Mouse (Mus musculus) 3T3-L1 (cell line): Measurements from ENCODE around the gene Cnpy1.
A peak's percentile ranks its signal among the peaks of the same experiment; 100 is the strongest.

Source experiments
- DNase-seq: peaks from one replicate; pipeline ENCODE4 v3.0.0-alpha.2; 2015; ENCODE audit warnings: low read depth, low spot score

Cnpy1 gene

DNA sequence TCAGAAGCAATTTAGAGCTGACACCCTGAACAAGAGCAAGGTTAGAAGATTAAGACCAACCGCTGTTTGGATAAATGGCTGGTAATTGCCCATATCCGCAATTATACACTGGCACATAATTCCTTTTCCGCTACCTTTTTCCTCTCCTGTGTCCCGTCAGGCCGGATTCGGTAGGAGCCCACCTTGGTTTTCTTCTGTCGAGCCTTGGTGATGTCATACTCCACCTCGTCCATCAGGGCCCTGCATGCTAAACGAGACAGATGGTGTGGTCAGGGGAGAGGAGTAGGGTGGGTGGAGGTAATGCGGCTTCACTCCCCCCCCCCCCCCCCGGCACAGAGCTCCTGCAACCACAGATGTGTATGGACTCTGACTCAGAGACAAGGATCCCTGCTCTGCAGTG, at the start of gene Cnpy1:
TSS of gene Cnpy1 (minus strand) at position 233 of the 400 bp plus-strand sequence.
- DNase-seq: no peak

DNA sequence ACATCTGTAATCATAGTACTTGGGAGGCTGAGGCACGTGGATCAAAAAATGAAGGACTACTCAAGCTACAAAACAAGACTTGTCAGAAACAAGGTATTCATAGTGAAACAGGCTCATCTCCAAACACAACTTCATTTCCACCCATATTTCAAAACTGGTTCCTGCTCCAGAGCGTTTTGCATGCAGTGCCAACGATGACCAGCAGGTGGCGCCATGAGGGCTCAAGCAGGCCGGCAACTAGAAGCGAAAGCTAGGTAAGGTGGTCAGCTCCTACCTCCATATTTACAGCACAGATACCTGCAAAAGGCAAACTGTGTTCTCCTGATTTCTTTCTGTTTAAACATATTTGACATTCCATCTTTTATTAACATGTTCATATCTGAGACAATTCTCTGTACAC, 48.4 kb upstream of the Cnpy1 start:
- DNase-seq: peak; percentile 82

DNA sequence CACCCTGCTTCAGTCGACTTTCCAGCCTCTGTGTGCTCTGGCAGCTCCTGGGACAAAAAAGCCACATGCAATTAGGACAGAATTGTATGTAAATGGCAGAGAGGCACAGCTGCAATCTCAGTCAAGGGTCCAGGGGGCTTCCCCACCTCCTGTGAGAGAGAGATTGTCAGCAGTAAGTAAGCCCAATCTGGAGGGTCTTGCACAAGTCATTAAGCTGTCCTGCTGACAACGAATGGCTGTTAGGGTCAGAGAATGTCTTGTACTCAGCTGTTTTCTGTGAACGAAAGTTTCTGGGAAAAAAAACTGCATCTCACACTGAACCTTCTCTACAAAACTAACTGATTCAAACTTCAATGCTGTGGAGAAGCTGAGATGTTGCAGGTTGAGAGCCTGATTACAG, 46.7 kb upstream of the Cnpy1 start:
- no peak for DNase-seq

DNA sequence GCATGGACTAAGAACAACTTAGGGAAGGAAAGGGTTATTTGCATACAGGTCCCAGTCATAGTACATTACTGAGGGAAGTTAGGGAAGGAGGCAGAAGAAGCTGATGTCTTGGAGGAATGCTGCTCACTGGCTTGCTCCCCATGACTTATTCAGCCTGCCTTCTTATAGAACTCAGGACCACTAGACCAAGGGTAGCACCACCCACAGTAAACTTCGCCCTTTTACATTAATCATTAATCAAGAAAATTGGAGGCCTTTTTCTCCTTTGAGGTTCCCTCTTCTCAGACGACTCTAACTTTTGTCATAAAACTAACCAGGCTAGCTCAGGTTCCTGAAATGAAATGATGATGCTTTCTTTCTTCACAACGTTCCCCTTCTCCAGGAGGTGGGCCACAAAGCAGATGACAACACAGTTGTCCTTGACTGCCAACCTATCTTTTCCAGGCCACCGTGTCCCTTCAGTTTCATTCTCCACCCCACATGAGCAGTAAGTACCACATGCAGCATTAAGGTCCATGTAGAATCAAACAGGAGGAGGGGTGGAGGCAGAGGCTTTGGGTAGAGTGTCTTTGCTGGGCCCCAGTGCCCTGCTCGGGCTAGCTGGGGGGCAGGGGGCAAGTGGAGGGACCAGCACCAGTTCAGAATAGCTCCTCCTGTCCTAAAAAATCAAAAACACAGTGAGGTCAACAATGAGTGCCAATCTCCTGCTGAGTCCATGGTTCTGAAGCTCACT, 45.7 kb upstream of the Cnpy1 start:
- DNase-seq: no peak

DNA sequence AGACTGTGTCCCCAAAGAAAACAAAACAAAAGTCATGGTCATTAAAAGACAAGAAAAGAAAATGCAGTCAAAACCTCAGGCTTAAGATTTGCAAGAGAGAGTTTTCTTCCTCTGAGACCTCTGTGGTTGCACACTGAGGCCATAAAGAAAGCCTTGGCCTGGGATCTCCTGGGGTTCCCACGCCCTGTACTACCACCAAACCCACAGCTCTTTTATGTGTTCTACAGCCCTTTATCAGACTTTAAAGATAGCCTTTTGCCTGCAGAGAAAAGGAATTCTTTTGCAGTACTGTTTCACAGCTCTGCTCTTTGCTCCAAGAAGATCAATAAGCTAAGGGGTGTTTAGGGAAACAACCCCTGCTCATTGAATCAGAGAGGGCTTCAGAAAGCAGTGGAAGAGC, 45.0 kb upstream of the Cnpy1 start:
- no peak for DNase-seq

DNA sequence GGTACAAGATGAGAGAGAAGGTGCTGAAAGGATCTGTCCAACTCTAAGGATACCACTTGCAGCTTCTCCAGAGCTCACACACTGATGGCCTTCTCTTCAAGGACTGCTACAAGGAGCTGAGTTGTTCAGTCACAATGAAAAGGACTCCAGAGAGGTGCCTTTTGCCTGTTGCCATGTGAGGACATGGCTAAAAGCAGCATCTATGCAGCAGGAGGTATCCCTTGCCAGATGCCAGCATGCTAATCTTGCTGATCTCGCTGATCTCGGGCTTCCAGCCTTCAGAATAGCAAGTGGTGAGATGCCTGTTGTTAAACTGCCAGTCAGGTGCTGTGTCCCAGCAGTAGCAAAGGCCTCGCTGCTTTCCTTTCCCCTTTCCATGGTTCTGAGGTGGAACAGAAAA, 43.5 kb upstream of the Cnpy1 start:
- DNase-seq: no peak

DNA sequence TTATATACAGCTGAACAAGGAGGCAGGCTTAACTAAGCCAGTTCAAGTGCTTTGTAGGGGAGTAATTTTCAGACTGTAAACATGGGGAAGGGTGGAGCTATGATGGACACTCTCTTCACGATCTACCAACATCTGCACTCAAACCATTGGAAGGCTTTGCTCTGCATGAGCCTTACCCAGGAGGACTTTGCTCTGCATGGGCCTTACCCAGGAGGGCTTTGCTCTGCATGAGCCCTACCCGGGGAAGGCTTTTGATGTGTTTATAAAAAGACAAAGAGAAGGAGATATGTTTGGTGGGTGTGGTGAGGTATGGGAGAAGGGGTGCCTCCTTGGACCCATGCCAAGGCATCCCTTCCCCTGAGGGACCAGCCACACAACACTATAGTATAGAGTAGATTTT, 31.7 kb upstream of the Cnpy1 start:
- no peak for DNase-seq

DNA sequence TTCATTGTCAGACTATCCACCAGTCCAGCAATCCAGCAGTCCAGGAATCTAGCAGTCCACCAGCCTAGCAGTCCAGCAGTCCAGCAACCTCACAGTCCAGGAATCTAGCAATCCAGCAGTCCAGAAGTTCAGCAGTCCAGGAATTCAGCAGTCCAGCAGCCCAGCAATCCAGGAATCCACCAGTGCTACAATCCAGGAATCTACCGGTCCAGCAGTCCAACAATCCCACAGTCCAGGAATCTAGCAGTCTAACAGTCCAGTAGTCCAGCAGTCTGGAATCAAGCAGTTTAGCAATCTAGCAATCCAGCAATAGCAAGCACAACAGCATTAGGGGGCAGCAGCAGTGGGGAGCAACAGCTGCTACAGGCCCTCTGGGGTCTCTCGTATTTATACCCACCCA, 27.2 kb upstream of the Cnpy1 start:
- no peak for DNase-seq

DNA sequence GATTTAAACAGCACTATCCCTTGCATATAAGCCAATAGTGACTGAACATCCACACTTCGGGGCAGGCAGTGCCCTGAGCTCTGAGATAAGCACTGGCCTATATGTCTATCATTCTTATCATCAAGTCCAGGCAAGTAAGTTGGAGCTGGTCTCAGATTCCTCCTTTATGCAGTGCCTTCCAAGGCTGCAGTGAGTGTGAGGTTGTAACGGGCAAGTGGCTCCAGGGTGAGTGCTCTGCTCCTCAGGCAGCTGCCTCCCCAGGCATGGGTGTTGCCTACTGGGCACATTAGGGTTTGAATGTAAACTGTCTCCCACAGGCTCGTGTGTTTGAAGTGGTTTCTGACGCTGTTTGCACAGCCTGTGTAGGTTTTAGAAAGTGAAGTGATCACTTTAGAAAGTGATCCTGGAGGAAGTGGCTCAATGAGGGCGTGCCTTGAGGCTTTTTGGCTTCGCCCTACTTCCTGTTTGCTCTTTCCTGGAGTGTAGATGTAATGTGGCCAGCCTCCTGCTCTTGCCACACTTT, 23.9 kb upstream of the Cnpy1 start:
- no peak for DNase-seq

DNA sequence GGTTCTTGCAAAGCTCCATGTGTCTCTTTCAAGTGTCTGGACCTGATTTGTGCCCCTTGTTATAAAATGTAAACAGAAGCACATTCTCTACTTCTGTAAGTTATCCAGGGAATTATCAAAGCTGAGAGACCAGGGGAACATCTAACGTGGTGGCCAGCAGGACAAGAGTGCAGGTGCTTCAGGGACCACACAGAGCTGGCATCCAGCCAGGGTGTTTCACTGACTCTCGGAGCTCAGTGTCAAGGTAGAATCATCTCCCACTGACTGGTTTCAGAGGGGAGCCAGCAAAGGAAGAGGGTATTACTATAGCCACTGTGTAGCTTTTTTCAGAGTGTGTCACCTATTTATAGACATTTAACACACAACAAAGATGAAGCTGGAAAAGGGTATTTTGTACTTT, 22.0 kb upstream of the Cnpy1 start:
- no peak for DNase-seq

DNA sequence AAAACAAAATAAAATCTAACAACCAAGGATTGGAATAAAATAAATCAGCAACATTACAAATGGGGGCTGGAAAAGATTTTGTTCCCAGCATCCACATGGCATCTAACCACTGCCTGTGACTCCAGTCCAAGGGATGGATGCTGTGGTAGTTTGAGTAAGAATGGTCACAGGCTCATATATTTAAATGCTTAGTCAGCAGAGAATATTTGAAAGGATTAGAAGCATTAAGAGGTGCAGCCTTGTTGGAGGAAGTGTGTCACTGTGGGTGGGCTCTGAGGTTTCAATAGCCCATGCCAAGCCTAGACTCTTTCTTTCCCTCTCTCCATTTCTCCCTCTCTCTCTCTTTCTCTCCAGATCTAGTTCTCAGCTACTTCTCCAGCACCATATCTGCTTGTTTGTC, 20.0 kb upstream of the Cnpy1 start:
- no peak for DNase-seq

DNA sequence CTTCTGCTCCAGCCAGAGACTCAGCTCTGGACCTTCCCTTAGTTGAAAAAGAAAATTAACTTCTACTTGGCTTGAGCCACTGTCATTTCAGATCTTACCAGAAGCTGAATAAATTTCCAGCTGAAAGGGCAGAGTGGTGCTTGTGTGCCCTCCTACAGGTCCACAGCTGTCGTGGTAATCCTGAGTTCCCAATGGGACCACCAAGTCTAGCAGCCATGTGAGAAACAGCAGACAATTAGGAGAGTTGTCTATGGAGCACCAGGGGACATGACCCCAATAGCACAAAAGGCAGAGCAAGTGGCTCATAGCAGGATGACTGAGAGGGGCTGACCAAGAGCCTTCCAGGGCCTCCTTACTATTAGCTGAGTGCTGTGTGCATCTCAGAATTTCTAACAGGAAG, 18.2 kb upstream of the Cnpy1 start:
- no peak for DNase-seq

DNA sequence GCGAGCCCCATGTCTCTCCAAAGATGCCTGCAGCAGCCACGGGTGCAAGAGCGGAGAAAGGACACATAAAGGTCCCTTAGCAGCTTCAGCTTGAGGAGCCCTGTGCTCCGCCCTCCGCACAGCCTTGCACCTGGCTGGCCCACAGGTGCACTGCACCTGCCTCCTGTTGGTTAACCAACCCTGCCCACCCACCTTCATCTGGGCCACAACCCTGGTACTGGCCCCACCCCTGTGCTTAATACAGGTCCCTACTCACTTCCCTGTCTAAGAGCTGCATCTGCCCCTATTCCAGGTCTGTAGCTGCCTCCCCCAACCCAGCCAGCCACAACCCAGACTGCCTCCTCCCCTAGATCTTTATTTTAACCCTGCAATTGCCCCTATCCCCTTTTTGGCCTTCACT, 16.5 kb upstream of the Cnpy1 start:
- DNase-seq: no peak

DNA sequence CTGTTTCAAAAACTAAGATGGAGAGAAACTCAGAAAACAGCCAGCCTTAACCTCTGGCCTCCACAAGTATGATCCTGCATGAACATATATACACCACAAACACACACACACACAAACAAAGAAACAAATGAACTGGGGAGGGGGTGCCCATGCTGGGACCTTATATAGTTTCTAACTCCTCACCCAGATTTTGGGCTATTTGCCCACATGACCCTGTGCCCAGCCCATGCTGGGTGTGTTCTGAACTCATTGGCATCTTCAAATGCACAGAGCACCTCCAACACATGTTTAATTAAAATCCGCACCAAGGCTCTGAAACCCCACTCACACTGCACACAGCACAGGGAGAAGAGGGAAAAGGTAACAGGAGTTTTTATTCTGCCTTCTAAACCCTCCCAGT, 14.3 kb upstream of the Cnpy1 start:
- no peak for DNase-seq

DNA sequence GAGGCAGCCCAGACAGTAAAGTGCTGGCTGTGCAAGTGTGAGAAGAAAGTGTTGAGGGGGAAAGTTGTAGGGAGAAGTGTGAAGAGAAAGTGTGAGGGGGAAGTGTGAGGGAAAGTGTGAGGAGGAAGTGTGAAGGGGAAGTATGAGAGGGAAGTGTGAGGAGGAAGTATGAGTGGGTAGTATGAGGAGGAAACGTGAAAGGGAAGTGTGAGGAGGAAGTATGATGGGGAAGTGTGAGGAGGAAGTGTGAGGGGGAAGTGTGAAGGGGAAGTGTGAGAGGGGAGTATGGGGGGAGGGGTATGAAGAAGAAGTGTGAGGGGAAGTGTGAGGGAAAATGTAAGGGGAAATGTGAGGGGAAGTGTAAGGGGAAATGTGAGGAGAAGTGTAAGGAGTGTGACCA, 13.8 kb upstream of the Cnpy1 start:
- DNase-seq: no peak

DNA sequence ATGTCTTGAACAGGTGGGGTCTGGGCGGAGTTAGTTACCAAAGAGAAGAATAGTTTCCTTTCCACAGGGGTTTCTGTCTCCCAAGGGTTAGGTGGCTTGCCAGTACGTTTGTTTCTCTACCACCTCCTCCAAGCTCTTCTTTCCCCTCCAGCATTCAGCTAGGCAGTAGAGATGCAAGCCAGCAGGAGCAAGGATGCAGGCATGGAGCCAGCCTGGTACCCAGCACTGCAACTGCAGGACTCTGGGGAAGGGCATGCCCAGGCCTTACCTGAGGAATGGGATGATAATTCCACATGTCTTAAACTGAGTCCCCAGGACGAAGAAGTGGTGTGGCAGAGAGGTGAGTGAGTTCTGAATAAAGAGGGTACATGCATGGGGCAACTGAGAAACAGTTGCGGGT, 12.2 kb upstream of the Cnpy1 start:
- no peak for DNase-seq

DNA sequence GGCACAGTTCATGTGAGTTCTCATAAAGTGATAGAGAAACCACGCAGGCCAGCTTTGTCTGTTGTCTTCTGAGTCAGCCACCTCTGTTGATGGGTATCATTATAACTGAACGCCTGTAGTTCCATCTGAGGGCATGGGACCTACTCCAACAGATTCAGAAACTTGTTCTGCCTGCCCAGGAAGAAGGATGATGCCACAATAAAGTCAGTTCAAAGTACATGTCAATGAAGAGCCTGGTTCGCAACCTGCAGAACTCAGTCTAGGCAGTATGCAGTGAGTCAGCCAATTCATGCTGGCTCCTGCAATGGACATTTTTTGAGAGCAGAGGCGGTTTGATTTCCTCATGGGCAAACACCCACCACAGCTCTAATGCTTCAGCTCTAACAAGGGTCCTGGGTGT, 7.4 kb upstream of the Cnpy1 start:
- no peak for DNase-seq

DNA sequence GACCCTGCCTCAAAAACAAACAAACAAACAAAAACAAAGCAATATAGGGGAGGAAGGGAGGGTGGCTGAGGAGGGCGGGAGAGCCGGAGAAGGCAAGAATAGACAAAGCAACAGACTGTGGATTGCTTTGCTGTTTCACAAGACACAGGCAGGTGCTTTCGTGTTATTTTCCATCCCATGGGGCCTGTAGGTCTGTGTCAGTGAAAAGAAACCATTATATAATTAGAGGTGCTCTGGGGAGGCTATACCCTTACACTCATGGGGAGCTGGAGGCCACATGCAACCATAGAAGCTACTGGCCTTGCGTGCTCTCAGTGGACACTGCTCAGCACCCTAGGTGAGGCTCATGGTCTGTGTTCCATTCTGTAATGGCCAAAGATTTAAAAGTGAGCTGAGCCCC, 6.7 kb upstream of the Cnpy1 start:
- no peak for DNase-seq

DNA sequence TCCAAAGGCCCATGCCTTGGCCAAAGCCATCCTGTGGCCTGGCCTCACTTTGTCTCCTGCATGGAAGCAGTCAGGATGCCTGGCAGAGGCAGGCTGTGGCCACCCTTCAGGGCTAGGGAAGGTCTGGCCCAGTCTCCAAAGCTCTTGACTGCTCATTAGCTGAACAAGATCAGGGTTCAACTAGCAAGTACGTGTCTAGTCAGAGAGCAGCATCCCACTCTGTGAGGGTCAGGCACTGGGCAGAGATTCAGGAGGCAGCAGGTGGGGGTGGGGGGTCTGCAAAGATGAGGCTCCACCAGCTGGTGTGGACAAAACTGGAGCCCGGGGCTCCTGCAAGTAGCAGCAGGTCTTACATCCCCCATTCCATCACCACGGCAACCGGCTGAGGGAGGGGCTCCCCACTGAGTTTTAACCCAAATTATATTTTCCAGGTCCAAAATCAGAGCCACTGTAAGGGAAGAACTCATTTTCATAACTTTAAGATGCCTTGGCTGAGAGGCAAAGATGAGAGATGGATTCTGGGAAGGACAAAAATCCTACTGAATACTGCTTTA, 5.7 kb upstream of the Cnpy1 start:
- no peak for DNase-seq

DNA sequence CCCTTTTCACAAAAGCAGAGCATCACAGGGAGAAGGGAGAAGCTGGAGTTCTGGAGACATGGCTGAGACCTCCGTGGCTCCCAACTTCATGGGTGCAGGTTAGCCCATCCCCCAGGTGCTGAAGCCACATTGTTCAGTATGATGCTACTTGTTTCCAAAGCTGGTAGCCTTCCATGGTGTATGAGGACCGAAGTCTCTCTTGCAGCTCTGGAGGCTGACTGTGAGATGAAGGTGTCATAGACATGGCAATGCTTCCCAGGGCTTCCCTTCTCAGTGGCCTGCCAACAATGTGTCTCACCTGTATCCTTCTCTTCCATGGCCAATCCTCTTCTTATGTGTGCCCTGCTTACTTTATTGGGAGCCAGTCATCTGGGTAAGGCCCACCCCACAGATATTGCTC, 4.9 kb upstream of the Cnpy1 start:
- DNase-seq: no peak

DNA sequence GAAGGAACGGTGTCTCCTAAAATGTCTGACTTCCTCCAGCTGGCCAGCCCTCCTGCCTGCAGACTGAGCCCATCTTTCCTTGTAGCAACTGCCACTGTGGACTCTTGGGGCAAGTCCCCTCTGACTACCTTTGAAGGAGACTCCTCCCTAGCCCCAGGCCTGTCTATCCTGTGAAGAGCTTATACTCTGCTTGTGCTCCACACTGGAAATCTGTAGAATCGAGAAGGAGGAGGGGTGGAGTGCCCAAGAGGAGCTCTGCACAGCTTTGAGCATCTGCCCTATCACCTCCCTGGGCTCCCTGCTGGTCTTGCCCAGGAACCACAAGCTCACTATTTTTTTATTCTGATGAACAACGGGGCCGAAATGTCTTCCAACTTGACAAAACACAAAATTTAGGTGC, 485 bp downstream of the Cnpy1 start:
- DNase-seq: no peak

DNA sequence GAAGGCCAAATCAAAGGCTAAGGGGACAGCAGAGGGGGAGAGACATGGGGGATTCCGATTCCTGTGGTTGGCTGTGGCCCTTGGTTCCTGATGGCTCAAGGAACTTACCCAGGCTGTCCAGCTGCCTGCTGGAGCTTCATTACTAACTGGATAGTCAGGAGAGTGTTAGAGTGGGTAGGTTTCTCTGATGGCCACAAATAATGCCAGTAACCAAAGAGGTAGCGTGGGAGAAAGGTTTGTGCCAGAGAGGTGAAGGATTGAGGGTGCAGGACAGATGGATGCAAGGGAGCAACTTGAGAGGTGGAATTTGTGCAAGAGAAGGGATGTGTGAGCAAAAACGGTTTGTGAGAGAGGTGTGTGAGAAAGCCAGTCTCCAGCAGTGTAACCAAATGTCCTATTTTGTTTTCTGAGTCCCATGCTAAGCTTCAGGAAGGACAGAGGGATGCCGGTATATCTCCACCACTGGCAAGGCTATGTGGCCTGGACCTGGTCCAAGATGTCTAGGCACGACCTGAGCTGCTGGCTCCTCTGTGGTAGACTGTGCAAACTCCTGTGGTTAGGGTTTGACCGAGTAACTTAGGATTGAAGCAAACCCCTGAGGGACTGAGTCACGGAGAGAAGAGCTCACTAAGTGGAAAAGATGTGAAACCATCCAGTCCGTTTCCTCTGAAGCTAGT, 2.0 kb downstream of the Cnpy1 start:
- DNase-seq: peak; percentile 67

DNA sequence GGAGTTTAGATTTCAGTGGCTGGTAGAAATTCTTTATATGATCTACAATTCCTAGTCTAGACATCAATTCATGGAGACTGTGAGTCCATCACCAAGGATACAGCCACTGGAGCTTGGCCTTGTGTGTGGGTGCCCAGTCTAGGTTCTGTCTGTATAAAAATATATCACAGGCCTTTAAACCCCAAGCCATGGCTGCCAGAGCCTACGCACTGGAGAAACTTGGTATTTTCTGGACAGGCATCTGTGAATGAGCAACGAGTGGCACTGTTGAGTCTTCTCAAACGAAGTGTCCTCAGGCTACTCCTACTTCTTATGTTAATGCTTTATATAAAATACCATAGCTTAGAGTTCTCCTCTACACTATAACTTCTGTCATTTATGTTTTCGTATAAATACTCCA, 4.2 kb downstream of the Cnpy1 start:
- DNase-seq: no peak
